Mouse (Mus musculus) G1E (cell line): ENCODE results near the gene Jak1.

Experiments
- CTCF ChIP-seq: IDR thresholded peaks from 2 replicates; pipeline ENCODE4 v1.5.1; 2012; ENCODE audit warnings: low read depth, low read length, inconsistent platforms, mixed read lengths
- GATA1 ChIP-seq: IDR thresholded peaks from 2 replicates; pipeline ENCODE4 v1.6.1; 2012; ENCODE audit warnings: borderline replicate concordance, low read length, inconsistent platforms, mixed read lengths
- GATA2 ChIP-seq: IDR thresholded peaks from 2 replicates; pipeline ENCODE4 v1.6.1; 2012; ENCODE audit warnings: low read depth, low read length, inconsistent platforms, borderline replicate concordance
- TAL1 ChIP-seq: conservative IDR thresholded peaks from 2 replicates; pipeline ENCODE4 v1.6.1; 2012; ENCODE audit warnings: low read depth, low read length, inconsistent platforms, mixed read lengths

DNA sequence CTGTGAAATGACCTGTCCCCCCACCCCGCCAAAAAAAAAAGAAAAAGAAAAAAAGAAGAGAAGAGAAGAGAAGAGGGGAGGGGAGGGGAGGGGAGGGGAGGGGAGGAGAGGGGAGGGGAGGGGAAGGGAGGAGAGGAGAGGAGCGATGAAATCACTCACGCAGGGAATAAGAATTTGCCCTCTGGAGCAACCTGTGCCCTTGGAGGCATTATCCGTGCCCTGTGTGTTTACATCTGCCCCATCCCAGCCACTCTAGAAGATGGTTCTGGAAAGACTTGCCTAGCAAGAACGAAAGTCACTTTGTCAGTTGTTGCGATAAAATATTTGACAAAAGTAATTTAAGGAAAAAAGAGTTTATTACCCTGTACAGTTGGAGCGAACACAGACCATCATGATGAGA is 441 bp upstream of the Jak1 start:
- TF ChIP-seq TAL1 = no peak
- TF ChIP-seq CTCF = no peak
- no peak for TF ChIP-seq GATA2
- TF ChIP-seq GATA1 = no peak
